Mouse (Mus musculus): ENCODE data around the gene Ppp1r18. TPM values are rescaled to one million over a fixed set of nuclear protein-coding genes. Genes with fewer than 3 reads are reported as not detected.
"Not testable (repeated sequence)": the region's sequence is repeated elsewhere in the genome, so short reads cannot be mapped to it uniquely, and the experiment has no call there.

The Ppp1r18 gene
- total RNA-seq, 4 experiments from 2014 or later = 2.4 to 4.7 (median 3.3) TPM

DNA sequence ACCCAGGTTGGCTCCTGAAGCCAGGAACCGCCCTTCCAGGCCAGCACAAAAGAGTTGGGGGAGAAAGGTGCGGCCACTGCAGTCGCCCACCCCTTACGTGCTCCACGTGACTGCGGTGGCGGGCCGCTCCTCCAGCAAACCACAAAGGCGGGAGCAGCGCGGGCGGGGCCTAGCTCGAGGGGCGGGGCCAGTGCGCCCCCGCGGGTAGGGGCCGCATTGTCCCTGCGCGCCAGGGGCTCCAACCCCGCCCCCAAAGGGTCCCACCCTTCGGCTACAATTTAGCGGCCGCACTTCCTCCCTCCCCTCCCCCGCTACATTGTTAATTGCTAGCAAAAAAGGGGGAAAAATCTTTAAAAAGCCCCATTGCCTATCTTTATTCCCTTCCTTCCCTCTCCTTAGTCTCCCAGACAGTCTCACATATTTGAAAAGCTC is 28.4 kb upstream of the Ppp1r18 start:
- peak; percentile 73 to 79 for DNase-seq (ENCODE audit: low spot score in 2 of 2)

DNA sequence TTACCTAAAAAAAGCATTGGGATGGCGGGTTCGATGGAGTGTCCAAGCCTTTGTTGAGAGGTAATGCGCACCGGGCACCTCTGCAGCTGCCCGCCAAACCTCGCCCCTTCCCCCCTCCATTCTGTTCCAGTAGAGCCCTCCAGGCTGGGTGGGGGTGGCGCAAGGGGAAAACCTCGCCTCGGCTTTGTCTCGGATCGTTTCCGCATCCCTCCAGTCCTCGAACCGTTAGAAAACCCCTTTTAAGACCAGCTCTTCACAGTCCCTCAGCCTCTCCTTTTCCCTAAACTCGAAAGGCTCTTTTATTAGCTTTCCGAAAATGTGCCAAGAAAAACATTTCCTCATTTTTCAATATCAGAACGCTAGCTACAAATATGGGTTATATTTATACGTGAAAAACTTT is 27.9 kb upstream of the Ppp1r18 start:
- DNase-seq (ENCODE audit: low spot score in 2 of 2) = no peak

DNA sequence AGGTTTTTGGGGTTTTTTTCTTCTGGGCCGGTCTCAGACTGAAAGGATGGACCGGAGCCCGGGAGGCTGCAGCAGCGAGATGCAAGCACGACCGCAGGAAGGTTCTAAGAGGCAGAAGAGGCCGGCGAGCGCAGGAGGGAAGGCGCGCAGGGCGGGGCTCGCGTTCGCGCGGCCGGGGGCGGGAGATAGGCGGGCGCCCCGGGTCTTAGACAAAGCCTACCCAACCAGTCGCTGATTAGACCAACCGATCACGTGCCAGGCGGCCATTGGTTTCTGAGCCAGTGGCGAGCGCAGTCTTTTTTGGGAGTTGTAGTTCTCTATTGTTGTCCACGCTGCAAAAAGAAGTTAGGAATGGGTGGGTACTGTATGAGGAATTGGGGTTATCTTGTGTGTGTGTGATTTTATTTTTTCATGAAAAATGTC is 27.3 kb upstream of the Ppp1r18 start, which contains the start of gene Tubb5:
Tubb5 (minus strand) TSS at position 185 of the 423 bp plus-strand sequence.
- DNase-seq (ENCODE audit: low spot score in 2 of 2) = peak; percentile 94 to 95

DNA sequence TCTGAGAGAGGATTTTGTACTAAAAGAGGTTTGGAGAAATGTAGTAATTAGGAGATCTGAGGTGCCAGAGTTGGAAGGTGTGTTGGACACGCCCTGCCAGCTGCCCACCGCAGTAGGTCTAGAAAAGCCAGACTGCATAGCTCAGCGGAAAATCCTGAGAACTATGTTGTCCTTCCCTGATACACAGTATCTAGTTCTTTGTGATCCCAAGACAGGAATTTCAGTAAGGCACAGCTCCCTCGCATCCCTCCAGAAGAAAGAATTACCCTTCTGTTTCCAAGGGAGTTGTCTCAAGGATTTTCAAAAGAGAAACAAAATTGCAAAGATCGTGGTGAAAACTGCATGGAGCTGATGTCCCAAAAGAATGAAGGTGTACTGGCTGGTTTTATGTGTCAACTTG is 26.8 kb upstream of the Ppp1r18 start:
- DNase-seq (ENCODE audit: low spot score in 2 of 2) = no peak

DNA sequence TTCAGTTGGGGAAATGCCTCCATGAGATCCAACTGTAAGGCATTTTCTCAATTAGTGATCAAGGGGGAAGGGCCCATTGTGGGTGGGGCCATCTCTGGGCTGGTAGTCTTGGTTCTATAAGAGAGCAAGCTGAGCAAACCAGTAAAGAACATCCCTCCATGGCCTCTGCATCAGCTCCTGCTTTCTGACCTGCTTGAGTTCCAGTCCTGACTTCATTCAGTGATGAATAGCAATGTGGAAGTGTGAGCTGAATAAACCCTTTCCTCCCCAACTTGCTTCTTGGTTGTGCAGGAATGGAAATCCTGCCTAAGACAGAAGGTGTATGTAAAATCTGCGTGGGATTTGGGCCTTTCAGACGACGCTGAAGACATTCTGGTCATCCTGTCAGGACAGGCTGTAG is 26.4 kb upstream of the Ppp1r18 start:
- not testable (repeated sequence) for DNase-seq (ENCODE audit: low spot score in 2 of 2)

DNA sequence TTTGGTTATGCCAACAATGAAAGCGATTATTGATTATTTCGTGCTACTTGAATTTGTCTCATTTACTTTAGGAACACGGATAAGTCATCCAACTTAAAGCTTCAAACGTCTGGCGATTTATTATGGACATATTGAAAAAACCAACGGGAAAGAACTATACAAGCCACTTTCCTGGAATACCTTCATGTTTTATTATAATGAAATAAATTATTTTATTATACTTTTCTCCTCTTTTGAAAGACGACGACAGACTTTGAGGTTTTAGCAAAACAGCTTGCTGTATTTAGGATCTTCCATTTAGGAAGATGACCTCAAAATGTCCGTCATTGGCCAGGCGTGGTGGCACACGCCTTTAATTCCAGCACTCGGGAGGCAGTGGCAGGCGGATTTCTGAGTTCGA is 24.8 kb upstream of the Ppp1r18 start:
- DNase-seq (ENCODE audit: low spot score in 2 of 2) = no peak

DNA sequence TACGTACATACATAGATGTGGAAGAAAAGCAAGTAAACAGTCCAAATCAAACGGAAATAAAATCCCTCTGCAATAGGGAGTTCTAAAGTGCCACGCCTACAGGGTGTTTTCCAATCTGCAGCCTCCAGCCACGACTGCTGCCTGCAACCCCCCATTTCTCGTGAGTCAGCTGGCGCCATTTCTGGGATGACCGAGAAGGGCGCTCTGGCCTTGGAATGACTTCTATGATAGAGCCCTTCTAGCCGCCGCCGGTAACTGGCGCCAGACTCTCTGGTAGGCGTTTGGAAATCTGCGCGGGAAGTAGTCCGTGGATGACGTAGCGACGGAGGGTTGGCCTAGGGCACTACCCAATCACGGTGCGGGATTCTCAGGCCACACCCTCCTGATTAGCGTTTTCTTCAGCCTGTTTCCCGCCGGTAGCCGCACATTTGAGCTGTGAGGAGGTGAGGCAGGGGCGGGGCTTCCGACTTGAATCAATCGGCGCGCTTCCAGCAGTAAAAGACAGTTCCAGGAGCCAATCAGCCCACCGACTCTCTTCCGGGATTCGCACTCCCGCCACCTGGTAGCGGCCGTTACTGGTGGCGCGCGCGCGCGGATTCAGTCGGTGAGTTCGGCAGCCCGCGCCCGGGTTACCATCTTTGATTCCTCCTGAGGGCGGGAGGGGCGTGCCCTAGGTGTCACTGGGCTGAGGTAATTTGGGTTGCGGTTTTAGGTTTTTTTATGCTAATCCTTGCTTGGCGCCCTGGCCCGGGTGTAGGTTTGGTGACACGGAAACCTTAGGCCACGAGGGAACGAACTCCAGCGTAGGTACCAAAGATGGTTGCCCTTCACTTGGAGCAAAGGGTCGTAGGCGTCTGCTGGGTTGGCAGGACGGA is 24.1 kb upstream of the Ppp1r18 start, which contains the start of gene Mdc1:
Mdc1 (plus strand) TSS at position 440 of the 875 bp plus-strand sequence.
- DNase-seq (ENCODE audit: low spot score in 2 of 2) = peak; percentile 100

DNA sequence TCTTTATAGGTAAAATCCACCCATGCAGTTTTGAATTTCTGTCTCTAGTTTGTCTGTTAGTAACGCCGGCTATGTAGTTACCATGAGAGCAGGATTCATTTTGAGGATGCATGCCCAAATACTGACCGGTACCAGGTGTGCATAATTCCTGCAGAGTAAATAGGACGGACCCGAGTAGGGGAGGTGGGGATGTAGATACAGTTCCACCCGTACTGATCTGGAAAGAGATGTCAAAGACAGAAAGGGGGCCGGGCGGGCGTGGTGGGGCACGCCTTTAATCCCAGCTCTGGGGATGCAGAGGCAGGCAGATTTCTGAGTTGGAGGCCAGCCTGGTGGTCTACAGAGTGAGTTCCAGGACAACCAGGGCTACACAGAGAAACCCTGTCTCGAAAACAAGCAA is 23.4 kb upstream of the Ppp1r18 start:
- DNase-seq (ENCODE audit: low spot score in 2 of 2) = no peak

DNA sequence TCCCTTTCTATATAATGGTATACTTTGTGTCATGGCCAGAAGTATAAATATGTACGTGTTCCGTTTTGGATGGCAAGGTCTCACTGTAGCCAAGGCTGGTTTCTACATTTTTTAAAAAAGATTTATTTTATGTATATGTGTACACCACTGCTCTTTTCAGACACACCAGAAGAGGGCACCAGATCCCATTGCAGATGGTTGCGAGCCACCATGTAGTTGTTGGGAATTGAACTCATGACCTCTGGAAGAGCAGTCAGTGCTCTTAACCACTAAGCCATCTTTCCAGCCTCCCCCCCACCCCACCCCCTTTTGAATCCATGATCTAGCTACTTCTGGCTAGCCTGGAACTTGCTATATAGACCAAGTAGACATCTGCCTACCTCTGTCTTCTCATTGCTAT is 21.9 kb upstream of the Ppp1r18 start:
- no peak for DNase-seq (ENCODE audit: low spot score in 2 of 2)

DNA sequence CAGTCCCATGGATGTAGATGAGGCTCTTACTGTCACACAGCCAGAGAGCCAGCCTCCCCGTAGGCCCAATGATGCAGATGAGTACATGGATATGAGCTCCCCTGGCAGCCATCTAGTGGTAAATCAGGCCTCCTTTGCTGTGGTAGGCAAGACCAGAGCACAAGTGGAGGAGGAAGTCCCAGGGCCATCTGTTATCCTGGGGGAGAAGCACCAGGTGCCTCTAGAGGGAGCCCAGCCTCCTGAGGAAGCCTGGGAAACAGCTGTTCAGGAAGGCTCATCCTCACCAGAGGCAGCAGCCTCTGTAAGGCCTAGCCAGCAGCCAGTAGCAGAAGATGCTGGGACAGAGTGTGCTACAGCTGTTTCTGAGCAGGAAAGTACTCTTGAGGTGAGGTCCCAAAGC is 17.3 kb upstream of the Ppp1r18 start:
- DNase-seq (ENCODE audit: low spot score in 2 of 2) = no peak

DNA sequence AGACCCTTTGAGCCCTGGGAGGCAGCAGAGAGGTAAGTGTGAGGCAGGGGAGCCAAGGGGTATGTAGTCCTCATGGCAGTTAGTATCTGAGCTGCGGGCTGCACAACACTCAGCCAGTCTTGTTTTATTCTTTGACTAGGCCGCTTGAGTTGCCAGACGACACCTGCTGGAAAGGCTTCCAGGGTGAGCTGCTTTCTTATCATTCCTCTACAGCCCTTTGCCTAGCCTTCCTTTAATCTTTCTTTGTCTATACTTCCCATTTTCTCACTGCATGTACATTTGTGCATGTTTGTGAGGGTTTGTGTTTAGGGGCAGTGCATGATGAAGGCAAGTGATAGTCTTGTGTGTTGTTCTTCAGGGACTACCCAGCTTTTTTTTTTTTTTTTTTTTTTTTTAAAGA is 14.4 kb upstream of the Ppp1r18 start:
- DNase-seq (ENCODE audit: low spot score in 2 of 2) = no peak

DNA sequence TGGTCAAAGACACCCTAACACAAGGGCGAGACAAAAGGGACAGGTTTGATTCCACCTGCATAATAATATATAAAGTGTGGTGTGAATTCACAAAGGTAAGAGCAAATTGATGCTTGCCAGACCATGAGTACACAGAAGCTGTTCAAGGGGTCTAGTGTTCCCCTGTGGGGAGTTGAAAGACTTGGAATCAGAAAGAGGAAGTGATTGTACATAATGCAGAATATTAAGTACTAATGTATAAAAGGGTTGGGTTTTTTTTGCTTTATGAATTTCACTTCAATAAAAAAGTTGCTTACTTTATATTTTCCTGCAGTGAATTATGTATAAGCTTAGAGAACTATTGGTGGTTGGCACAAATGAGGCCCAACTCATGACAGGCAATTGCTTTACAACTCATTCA is 6.0 kb upstream of the Ppp1r18 start:
- no peak for DNase-seq (ENCODE audit: low spot score in 2 of 2)

DNA sequence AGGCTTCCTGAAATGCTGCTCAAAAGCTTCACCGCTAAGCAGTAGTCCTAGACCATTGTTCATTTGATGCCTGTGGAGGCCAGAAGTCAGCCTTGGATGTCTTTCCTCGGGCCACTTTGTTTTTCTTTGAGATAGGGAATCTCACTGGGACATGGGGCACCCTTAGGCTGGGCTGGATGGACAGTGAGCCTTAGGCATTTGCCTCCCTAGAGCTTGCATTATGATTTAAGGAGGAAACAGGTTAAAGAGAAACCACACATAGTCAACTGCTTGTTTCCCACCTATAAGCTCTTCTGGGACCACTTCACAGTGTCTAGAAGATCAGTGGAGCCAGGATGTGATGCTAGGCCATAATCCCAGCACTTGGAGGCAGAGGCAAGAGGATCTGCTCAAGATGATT is 5.6 kb upstream of the Ppp1r18 start:
- DNase-seq (ENCODE audit: low spot score in 2 of 2) = no peak

DNA sequence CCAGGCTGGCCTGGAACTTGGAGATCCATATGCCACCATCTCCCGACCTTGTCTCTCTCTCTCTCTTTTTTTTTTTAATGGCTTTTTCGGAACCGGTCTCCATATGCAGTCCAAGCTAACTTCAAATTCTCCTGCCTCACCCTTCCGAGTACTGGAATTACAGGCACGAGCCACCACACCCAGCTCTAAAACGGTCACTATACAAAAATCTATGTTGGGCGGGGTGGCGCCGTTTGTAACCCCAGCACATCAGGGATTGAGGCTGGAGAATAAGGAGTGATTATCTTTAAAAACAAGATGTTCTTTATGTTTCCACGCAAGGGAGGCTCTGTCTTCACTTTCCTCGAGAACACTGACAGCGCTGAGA is 4.6 kb upstream of the Ppp1r18 start:
- DNase-seq (ENCODE audit: low spot score in 2 of 2) = no peak

DNA sequence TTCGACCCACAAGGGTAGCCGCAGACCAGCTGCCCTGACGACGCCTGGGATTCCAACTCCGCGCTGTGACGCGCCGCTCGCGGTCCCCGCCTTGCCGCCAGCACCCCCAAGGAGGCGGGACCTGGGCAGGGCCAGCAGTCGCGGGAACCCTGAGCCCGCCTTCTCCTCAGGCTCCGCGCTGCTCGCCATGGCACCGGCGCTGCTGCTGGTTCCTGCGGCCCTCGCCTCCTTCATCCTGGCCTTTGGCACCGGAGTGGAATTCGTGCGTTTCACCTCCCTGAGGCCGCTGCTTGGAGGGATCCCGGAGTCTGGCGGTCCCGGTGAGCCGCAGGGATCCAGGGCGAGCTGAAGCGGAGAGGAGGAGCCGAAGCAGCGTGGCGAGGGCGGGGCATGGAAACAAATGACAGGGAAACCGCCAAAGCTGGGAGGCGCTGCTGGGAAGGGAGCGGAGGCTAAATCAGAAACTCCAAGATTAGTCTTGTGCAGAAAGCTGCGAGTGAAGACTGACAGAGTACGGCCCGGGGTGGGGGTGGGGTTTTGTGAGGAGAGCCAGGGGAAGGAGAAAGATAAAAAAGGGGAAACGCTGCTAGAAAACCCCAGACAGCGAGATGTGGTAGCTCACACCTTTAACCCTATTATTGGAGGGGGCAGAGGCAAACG is 4.1 kb upstream of the Ppp1r18 start, which contains the start of gene Nrm:
Nrm (plus strand) TSS at position 121 of the 660 bp plus-strand sequence.
- peak; percentile 78 to 83 for DNase-seq (ENCODE audit: low spot score in 2 of 2)

DNA sequence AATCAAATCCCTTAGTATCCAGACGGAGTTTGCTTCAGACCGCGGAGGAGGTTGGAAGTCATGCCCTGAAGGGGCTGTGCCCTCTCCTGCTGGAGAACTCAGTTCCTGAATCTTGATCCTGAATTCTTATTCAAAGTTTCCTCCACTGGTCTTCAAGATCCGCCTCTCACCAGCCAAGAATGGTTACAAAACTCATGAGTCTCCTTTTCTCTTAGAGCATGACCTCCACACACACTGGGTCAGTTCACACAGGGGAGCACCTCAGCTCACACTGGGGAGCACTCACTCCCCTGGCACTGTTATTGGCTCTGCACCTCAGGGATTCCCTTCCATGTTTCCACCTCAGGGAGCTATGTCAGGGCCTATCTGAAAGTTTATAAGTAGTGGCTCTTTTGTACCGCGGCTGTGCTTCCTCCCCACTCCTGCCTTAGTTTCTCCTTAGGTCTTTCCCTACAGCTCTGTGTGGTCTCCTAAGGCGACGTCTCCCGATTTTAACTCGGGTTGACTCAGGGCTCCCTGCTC is 500 bp upstream of the Ppp1r18 start:
- no peak for DNase-seq (ENCODE audit: low spot score in 2 of 2)

DNA sequence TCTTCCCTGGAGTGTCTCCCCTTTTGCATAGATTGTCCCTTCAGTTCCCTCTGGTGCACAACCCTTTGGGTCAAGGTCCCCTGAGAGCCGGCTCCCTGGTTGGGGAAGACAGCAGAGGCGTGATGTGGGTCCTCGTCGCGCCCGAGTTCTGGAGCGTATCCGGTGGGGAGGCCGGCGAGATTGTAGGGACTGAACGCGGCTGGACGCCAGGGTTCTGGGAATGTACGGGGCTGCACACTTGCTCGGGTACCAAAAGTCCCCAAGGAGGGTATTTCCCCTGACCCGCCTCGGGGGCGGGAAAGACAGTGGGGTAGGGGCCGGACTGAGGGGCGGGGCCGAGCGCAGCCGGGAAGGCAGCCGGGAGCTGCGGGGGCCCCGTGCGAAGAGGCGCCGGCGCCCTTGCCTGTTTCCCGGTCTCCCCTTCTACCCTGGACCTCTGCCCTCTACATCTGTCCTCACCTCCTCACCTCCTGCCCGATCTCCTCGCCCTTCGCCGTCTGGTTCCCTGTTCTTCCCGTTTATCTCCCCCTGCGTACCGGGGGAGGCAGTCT is 963 bp downstream of the Ppp1r18 start:
- peak in 1 of 2 experiments; percentile 68 for DNase-seq (ENCODE audit: low spot score in 2 of 2)

DNA sequence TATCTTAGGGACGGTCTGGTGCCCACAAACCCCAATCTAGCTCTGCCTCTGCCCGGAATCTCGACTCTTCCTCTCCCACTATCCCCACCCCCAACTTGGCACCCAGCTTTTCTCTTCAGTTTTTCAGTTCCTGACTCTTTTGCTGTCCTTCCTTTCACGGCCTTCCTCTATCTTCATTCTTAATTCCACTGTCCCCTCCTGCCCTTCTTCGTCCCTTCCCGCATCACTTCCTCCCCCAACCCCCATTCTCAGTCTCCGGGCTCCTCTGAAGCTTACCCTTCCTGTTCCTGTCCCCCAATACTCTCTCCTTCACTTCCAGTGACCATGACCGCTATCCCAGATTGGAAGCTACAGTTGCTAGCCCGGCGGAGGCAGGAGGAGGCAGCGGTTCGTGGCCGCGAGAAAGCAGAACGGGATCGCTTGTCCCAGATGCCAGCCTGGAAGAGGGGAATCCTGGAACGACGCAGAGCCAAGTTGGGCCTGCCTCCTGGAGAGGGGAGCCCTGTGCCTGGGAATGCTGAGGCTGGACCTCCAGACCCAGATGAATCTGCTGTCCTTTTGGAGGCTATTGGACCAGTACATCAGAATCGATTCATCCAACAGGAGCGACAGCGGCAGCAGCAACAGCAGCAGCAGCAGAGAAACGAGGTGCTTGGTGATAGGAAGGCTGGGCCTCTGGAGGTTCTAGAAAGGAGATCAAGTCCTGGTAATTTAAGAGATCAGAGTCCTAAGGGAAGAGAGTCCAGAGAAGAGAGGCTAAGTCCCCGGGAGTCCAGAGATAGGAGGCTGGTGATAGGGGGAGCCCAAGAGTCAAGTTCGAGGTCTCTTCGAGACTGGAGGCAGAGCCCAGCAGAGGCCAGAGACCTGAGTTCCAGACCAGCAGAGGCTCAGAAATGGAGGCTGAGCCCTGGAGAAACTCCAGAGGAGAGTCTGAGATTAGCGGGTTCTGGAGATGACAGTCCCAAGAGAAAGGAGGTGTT is 1.8 kb downstream of the Ppp1r18 start:
- no peak for DNase-seq (ENCODE audit: low spot score in 2 of 2)

DNA sequence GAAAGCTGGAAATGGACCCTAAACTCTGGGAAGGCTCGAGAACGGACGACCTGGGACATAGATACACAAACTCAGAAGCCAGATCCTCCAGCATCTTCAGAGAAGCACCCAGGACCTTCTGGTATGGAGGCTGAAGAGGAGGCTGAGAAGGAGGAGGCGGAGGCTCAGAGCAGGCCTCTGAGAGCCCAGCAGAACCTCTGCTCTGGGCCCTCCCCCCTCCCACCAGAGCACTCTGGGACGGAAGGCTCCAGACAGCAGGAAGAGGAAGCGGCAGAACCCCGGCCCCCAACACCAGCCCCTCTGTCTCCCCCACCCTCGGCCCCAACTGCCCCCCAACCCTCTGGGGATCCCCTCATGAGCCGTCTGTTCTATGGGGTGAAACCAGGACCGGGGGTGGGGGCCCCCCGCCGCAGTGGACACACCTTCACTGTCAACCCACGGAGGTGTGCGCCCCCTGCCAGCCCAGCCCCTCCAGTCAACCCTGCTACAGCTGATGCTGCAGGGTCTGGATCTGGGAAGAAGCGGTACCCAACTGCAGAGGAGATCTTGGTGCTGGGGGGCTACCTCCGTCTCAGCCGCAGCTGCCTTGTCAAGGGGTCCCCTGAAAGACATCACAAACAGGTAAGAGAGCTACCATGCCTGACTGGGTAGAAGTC is 2.9 kb downstream of the Ppp1r18 start:
- DNase-seq (ENCODE audit: low spot score in 2 of 2) = no peak

DNA sequence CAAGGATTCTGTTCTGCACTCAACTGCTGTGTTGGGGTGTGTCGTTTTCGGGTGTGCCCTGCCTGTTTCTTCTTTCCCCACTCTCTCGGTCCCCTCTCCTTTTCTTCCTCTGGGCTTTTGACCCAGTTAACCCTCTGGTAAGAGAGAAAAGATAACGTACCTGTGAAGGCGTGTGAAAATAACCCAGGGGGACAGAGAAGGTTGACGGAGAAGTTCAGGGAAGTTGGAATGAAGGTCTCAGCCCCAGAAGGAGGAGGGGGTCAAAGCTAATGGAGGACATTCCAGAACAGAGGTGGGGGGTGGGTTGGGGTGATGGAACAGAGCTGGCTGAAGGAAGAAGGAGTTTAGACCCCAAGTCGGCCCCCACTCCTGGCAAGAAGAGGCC is 3.6 kb downstream of the Ppp1r18 start:
- no peak for DNase-seq (ENCODE audit: low spot score in 2 of 2)
